Mouse (Mus musculus): ENCODE measurements around the gene Nit2.
A peak's percentile ranks its signal among the peaks of the same experiment; 100 is the strongest.

Nit2 gene

GRCm38 (mm10) chr16:57166611-57167513, at the start of gene Nit2:
Gene Nit2 (minus strand): TSS chr16:57167341.
- DNase-seq (ENCODE audit: low read depth, low spot score), result peak; percentile 93
- H3K27me3 ChIP-seq (ENCODE audit: control insufficient read depth, insufficient read depth, low read length, poor library complexity, severe bottlenecking), result no peaks in the 10 kb centered on the region

DNA sequence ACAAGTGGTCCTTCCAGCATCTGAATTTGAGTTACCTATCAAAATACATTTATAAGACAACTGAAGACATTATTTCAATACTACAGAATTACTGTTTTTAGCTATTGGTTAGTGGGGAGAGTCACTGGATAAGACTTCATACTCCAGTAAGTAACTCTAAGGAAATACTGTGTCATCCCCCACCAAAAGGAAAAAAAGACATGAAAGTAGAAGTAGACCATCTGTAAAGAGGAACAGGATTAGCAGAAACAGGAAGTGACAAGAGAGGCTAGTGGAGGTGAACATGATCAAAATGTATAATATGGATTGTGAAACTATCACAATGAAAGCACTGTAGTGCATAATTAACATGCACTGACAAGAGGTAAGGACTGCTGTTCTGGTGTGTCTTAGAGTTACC, 48.8 kb upstream of the Nit2 start:
- peak; percentile 79 for DNase-seq (ENCODE audit: low read depth, low spot score)
- Histone ChIP-seq H3K36me3 (ENCODE audit: control insufficient read depth, insufficient read depth, low read length, poor library complexity, severe bottlenecking) (peaks cover 2% of the 10 kb centered on the region; the same call in 1 of the 2 replicates), H3K27me3 (ENCODE audit: control insufficient read depth, insufficient read depth, low read length, poor library complexity, severe bottlenecking) (no peaks in the 10 kb centered on the region)

More at GRCm38 (mm10) chr16:57166611-57167513, at the start of gene Nit2:
- peaks cover 1% of the 10 kb centered on the region; the same call in 1 of the 2 replicates for H3K36me3 ChIP-seq (ENCODE audit: control insufficient read depth, insufficient read depth, low read length, poor library complexity, severe bottlenecking)

GRCm38 (mm10) chr16:57211037-57211436, 43.9 kb upstream of the Nit2 start:
- no peaks in the 10 kb centered on the region for H3K27me3 ChIP-seq (ENCODE audit: control insufficient read depth, insufficient read depth, low read length, poor library complexity, severe bottlenecking)
- peaks cover 2% of the 10 kb centered on the region for H3K36me3 ChIP-seq (ENCODE audit: control insufficient read depth, insufficient read depth, low read length, poor library complexity, severe bottlenecking)
- no peak for DNase-seq (ENCODE audit: low read depth, low spot score)

DNA sequence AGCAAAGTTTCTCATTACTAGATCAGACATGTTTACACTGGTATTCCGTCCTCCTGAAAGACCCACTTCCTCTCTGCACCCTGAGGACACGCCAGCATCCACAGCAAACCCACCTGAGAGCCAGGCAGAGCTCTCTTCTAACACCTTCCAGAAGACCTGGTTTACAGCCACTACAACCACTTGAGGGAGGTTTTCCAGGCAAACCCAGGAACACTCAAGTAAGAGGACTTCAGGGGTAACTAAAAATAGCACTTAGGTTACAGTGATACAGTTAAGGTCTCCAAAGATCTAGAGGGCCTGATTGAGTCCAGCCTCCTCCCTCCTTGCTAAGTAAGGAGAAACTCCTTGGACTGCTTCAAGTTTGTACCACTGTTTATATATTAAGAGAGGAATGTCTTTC, 41.2 kb upstream of the Nit2 start:
- H3K27me3 ChIP-seq (ENCODE audit: control insufficient read depth, insufficient read depth, low read length, poor library complexity, severe bottlenecking), result no peaks in the 10 kb centered on the region

GRCm38 (mm10) chr16:57197281-57197680, 30.1 kb upstream of the Nit2 start:
- peaks cover 3% of the 10 kb centered on the region for H3K36me3 ChIP-seq (ENCODE audit: control insufficient read depth, insufficient read depth, low read length, poor library complexity, severe bottlenecking)
- no peaks in the 10 kb centered on the region for H3K27me3 ChIP-seq (ENCODE audit: control insufficient read depth, insufficient read depth, low read length, poor library complexity, severe bottlenecking)
- no peak for DNase-seq (ENCODE audit: low read depth, low spot score)

More for the DNA sequence above, 41.2 kb upstream of the Nit2 start:
- DNase-seq (ENCODE audit: low read depth, low spot score), result no peak
- H3K36me3 ChIP-seq (ENCODE audit: control insufficient read depth, insufficient read depth, low read length, poor library complexity, severe bottlenecking), result peaks cover 2% of the 10 kb centered on the region

GRCm38 (mm10) chr16:57196590-57196989, 29.4 kb upstream of the Nit2 start:
- Histone ChIP-seq H3K27me3 (ENCODE audit: control insufficient read depth, insufficient read depth, low read length, poor library complexity, severe bottlenecking) (no peaks in the 10 kb centered on the region), H3K36me3 (ENCODE audit: control insufficient read depth, insufficient read depth, low read length, poor library complexity, severe bottlenecking) (peaks cover 8% of the 10 kb centered on the region)
- DNase-seq (ENCODE audit: low read depth, low spot score), result no peak

- 0 out of 2 replicates have a peak, but pooled peaks cover 10% of the 10 kb centered on the region for H3K36me3 ChIP-seq (ENCODE audit: control insufficient read depth, insufficient read depth, low read length, poor library complexity, severe bottlenecking)
- no peak for DNase-seq (ENCODE audit: low read depth, low spot score)
- H3K27me3 ChIP-seq (ENCODE audit: control insufficient read depth, insufficient read depth, low read length, poor library complexity, severe bottlenecking), result no peaks in the 10 kb centered on the region
These were observed 24.1 kb upstream of the Nit2 start for GRCm38 (mm10) chr16:57191214-57191613.

- Histone ChIP-seq H3K27me3 (ENCODE audit: control insufficient read depth, insufficient read depth, low read length, poor library complexity, severe bottlenecking) (no peaks in the 10 kb centered on the region), H3K36me3 (ENCODE audit: control insufficient read depth, insufficient read depth, low read length, poor library complexity, severe bottlenecking) (0 out of 2 replicates have a peak, but pooled peaks cover 12% of the 10 kb centered on the region)
- DNase-seq (ENCODE audit: low read depth, low spot score), result no peak
These were observed 23.2 kb upstream of the Nit2 start for GRCm38 (mm10) chr16:57190390-57190789.

DNA sequence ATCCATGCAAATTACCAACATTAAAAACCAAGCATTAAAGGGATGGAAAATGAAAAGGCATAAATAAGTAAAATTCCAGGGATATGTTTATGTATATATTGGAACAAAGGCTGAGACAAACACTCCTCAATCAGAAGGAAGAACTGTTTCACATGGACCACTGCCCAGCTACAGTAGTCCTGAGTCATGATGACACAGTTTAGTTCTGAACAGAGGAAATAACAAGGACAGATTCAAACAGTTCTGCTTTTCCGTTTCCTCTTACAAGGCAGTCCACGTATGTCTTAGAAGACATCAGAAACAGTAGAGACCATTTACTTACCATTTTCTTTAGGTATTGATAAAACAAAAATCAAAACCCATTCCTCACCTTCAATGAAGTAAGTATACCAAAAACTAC, 22.4 kb upstream of the Nit2 start:
- peak; percentile 24 for DNase-seq (ENCODE audit: low read depth, low spot score)
- no peaks in the 10 kb centered on the region for H3K27me3 ChIP-seq (ENCODE audit: control insufficient read depth, insufficient read depth, low read length, poor library complexity, severe bottlenecking)
- 0 out of 2 replicates have a peak, but pooled peaks cover 12% of the 10 kb centered on the region for H3K36me3 ChIP-seq (ENCODE audit: control insufficient read depth, insufficient read depth, low read length, poor library complexity, severe bottlenecking)

GRCm38 (mm10) chr16:57186618-57187017, 19.5 kb upstream of the Nit2 start:
- no peak for DNase-seq (ENCODE audit: low read depth, low spot score)
- Histone ChIP-seq H3K27me3 (ENCODE audit: control insufficient read depth, insufficient read depth, low read length, poor library complexity, severe bottlenecking) (no peaks in the 10 kb centered on the region; the same call in 1 of the 2 replicates), H3K36me3 (ENCODE audit: control insufficient read depth, insufficient read depth, low read length, poor library complexity, severe bottlenecking) (peaks cover 8% of the 10 kb centered on the region)

GRCm38 (mm10) chr16:57182037-57182436, 14.9 kb upstream of the Nit2 start:
- DNase-seq (ENCODE audit: low read depth, low spot score), result no peak
- no peaks in the 10 kb centered on the region; the same call in 1 of the 2 replicates for H3K27me3 ChIP-seq (ENCODE audit: control insufficient read depth, insufficient read depth, low read length, poor library complexity, severe bottlenecking)
- H3K36me3 ChIP-seq (ENCODE audit: control insufficient read depth, insufficient read depth, low read length, poor library complexity, severe bottlenecking), result peaks cover 7% of the 10 kb centered on the region

GRCm38 (mm10) chr16:57181180-57181579, 14.0 kb upstream of the Nit2 start:
- Histone ChIP-seq H3K36me3 (ENCODE audit: control insufficient read depth, insufficient read depth, low read length, poor library complexity, severe bottlenecking) (peaks cover 7% of the 10 kb centered on the region), H3K27me3 (ENCODE audit: control insufficient read depth, insufficient read depth, low read length, poor library complexity, severe bottlenecking) (no peaks in the 10 kb centered on the region; the same call in 1 of the 2 replicates)
- DNase-seq (ENCODE audit: low read depth, low spot score), result no peak

- Histone ChIP-seq H3K36me3 (ENCODE audit: control insufficient read depth, insufficient read depth, low read length, poor library complexity, severe bottlenecking) (peaks cover 2% of the 10 kb centered on the region), H3K27me3 (ENCODE audit: control insufficient read depth, insufficient read depth, low read length, poor library complexity, severe bottlenecking) (no peaks in the 10 kb centered on the region)
- no peak for DNase-seq (ENCODE audit: low read depth, low spot score)
These were observed 10.5 kb upstream of the Nit2 start for GRCm38 (mm10) chr16:57177664-57178063.

DNA sequence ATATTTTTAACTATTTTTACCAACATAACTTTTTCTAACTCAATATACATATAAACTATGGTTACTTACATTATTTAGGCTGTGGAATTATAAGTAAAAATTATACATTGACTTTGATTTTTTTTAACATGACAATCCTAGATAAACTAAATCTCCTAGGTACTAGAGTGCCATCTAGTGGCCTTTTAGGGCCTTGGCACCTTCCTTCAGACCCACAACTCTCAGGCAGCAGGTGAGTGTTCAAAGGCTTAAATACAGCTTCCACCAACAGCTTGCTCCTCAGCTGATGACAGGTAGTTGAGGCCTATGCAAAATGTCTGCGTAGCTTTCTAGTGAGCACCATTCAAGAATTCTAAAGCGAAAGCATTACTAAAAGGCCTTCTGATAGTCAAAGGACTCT, 10.1 kb upstream of the Nit2 start:
- DNase-seq (ENCODE audit: low read depth, low spot score), result peak; percentile 70
- H3K27me3 ChIP-seq (ENCODE audit: control insufficient read depth, insufficient read depth, low read length, poor library complexity, severe bottlenecking), result no peaks in the 10 kb centered on the region
- H3K36me3 ChIP-seq (ENCODE audit: control insufficient read depth, insufficient read depth, low read length, poor library complexity, severe bottlenecking), result peaks cover 2% of the 10 kb centered on the region

DNA sequence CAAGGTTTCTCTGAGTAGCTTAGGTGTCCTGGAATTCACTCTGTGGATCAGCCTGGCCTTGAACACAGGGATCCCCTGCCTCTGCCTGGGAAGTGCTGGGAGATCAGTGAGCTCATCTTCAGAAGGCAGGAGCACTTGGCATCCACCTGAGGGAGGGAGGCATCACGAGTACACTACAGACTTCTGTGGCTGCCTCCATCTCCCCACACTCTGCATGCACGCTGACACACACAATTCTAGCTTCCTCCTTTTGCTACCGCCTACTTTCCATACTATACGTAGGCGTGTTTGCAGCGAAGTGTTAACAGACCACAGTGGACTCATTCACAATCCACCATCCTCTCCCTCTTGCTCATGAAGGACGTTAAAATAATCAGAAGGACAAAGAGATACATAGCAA, 9.1 kb upstream of the Nit2 start:
- H3K27me3 ChIP-seq (ENCODE audit: control insufficient read depth, insufficient read depth, low read length, poor library complexity, severe bottlenecking), result no peaks in the 10 kb centered on the region
- peak; percentile 11 for DNase-seq (ENCODE audit: low read depth, low spot score)

More for the DNA sequence above, 9.1 kb upstream of the Nit2 start:
- peaks cover 4% of the 10 kb centered on the region for H3K36me3 ChIP-seq (ENCODE audit: control insufficient read depth, insufficient read depth, low read length, poor library complexity, severe bottlenecking)

Data from splenic B cell, adult 2 months (primary cell).